Mouse (Mus musculus) G1E (cell line): ENCODE data around the gene Insrr.

ENCODE experiments used
- CTCF ChIP-seq: IDR thresholded peaks from 2 replicates; pipeline ENCODE4 v1.5.1; 2012; ENCODE audit warnings: low read depth, low read length, inconsistent platforms, mixed read lengths
- GATA1 ChIP-seq: IDR thresholded peaks from 2 replicates; pipeline ENCODE4 v1.6.1; 2012; ENCODE audit warnings: borderline replicate concordance, low read length, inconsistent platforms, mixed read lengths
- GATA2 ChIP-seq: IDR thresholded peaks from 2 replicates; pipeline ENCODE4 v1.6.1; 2012; ENCODE audit warnings: low read depth, low read length, inconsistent platforms, borderline replicate concordance
- POLR2AphosphoS5 ChIP-seq: IDR thresholded peaks from 2 replicates; pipeline ENCODE4 v1.6.1; 2012; ENCODE audit warnings: low read depth, low read length, inconsistent platforms; ENCODE audit not compliant: insufficient replicate concordance
- TAL1 ChIP-seq: conservative IDR thresholded peaks from 2 replicates; pipeline ENCODE4 v1.6.1; 2012; ENCODE audit warnings: low read depth, low read length, inconsistent platforms, mixed read lengths

GRCm38 (mm10) chr3:87785156-87785555, 11.6 kb upstream of the Insrr start:
- no peak for TF ChIP-seq CTCF
- no peak for TF ChIP-seq TAL1
- TF ChIP-seq POLR2AphosphoS5: no peak
- TF ChIP-seq GATA1: no peak
- TF ChIP-seq GATA2: no peak
